Mouse (Mus musculus) forebrain, embryonic 13.5 days (tissue): ENCODE data around the gene Rgcc. TPM values are rescaled to one million over a fixed set of nuclear protein-coding genes. Genes with fewer than 3 reads are reported as not detected.

Experiments used
- ATAC-seq: fragments of 200-750 bp; cut with Nextera tagmentation; 2 replicates; pipeline ENCODE4 v1.8.0; 2017
- H3K27ac ChIP-seq: fragments of 300-500 bp; sonication (generic); 2 replicates; pipeline ENCODE4 v1.5.1; 2015; ENCODE audit warnings: inconsistent platforms, mild to moderate bottlenecking, moderate library complexity
- H3K27me3 ChIP-seq: fragments of 300-500 bp; sonication (generic); 2 replicates; pipeline ENCODE4 v1.6.1; 2015; ENCODE audit warnings: mild to moderate bottlenecking, inconsistent platforms
- H3K36me3 ChIP-seq: fragments of 300-500 bp; sonication (generic); 2 replicates; pipeline ENCODE4 v1.6.1; 2015; ENCODE audit warnings: mild to moderate bottlenecking, inconsistent platforms; ENCODE audit not compliant: poor library complexity, severe bottlenecking
- H3K4me1 ChIP-seq: fragments of 300-500 bp; sonication (generic); 2 replicates; pipeline ENCODE4 v1.6.1; 2015; ENCODE audit warnings: inconsistent platforms
- H3K4me2 ChIP-seq: fragments of 300-500 bp; sonication (generic); 2 replicates; pipeline ENCODE4 v1.6.1; 2015; ENCODE audit warnings: inconsistent platforms, mild to moderate bottlenecking, moderate library complexity
- H3K4me3 ChIP-seq: fragments of 300-500 bp; sonication (generic); 2 replicates; pipeline ENCODE4 v1.5.1; 2015; ENCODE audit warnings: mild to moderate bottlenecking, inconsistent platforms
- H3K9ac ChIP-seq: fragments of 300-500 bp; sonication (generic); 2 replicates; pipeline ENCODE4 v1.6.1; 2015; ENCODE audit warnings: mild to moderate bottlenecking, inconsistent platforms
- H3K9me3 ChIP-seq: fragments of 300-500 bp; sonication (generic); replicated peaks from 2 replicates; pipeline ENCODE4 v1.6.1; 2016; ENCODE audit warnings: inconsistent platforms
- WGBS: fragments of 180-500 bp; shearing (Covaris S2); methylation state at CpG from one replicate; pipeline ENCODE4 v1.1.7; 2015; 5-methylcytosine and 5-hydroxymethylcytosine counted together
- polyA plus RNA-seq: library from polyadenylated mRNA; unstranded; fragments of >200 nt; fragmentation: Nextera tagmentation; extraction: Ambion mirVana; gene quantifications from 2 replicates; pipeline ENCODE4 v1.2.1, GENCODE M21; 2015

Gene Rgcc
- polyA plus RNA-seq, 1 experiment from 2014 or later = 106 TPM

DNA sequence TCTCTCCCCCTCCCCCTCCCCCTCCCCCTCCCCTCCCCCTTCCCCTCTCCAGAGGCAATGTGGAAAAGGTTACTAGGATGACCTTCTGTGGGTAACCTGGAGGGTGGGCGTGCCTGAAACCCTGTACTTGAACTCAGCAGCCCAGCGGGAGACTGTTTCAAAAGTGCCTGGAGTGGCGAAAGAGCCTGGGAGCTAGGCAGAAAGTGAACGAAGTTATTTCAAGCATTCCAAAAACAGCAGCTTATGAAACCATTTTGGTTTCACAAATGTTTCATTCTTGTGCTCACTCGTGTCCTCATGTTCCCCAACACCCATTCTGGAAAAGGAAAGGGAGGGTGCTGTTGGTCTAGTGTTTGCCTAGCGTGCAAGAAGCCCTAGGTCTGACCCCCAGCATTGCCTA, 1.6 kb downstream of the Rgcc start:
- WGBS = 10% methylated on average over 6 of the region's 6 CpGs
- Histone ChIP-seq H3K36me3 (no peaks in the 10 kb centered on the region), H3K27ac (no peak overlapping the region), H3K9ac (peak overlapping the region; percentile 78), H3K4me2 (peak overlapping the region; percentile 97), H3K4me3 (peak overlapping the region; percentile 56), H3K27me3 (no peaks in the 10 kb centered on the region), H3K4me1 (peaks cover 50% of the 10 kb centered on the region), H3K9me3 (no peaks in the 10 kb centered on the region)
- ATAC-seq = no peak

DNA sequence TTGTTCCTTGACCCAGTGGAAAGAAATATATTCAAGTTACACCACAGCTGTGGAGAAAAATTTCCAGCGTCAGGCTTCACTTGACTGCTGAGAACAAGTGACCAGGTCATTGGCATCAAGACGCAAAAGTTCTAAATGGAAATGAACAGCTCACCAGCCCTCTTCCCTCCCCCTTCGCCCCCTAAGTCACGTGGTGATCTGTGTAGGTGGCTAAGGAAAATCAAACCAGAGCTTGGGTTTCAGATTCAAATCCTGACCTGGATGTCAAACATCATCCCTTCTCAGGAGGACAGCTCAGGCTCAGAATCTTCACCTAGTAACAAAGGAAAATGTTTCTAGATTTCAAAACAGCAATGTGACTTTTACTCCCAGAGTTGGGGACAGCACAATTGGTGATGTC, 2.2 kb downstream of the Rgcc start:
- Histone ChIP-seq H3K4me2 (peak overlapping the region; percentile 52), H3K9me3 (no peaks in the 10 kb centered on the region), H3K27me3 (no peaks in the 10 kb centered on the region), H3K9ac (peak overlapping the region; percentile 36; the same call in 1 of the 2 replicates), H3K4me1 (peaks cover 50% of the 10 kb centered on the region), H3K36me3 (no peaks in the 10 kb centered on the region), H3K27ac (no peak overlapping the region), H3K4me3 (peak overlapping the region; percentile 26)
- 51% methylated on average over 4 of the region's 4 CpGs for WGBS
- ATAC-seq = no peak

DNA sequence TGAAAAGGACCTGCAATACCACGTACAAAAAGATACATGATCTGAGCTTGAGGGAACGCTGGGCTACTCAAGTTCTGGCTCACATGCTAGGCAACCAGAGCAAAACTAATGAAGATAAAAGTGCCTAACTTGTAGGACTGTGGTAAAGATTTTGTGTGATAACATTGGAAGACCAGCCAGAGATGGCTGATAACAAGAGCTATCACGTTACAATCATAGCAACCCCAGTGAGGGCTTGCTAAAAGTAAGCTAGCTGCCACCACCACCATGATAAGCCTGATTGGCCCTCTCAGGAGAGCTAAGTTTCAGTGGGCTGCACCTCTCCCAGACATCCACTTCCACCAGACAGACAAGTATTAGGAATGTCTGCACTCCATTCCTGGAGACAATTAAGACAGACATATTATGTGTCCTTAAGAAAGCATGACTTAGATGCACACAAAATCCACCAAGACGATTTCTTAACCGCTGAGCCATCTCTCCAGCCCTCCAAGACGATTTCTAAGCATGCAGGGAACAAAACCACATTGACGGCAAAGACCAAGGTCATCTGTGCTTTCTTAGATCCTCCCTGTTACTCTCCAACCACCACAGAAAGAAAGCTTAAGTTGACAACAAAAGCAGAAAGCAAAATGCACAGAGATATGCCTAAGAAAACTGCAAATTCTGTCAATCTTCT, 3.0 kb downstream of the Rgcc start:
- Histone ChIP-seq H3K4me1 (peaks cover 56% of the 10 kb centered on the region), H3K9me3 (no peaks in the 10 kb centered on the region), H3K27ac (0 out of 2 replicates have a peak overlapping the region, but pooled peaks have one; percentile 10), H3K36me3 (no peaks in the 10 kb centered on the region), H3K4me3 (peak overlapping the region; percentile 26), H3K4me2 (peak overlapping the region; percentile 52), H3K9ac (peak overlapping the region; percentile 36), H3K27me3 (no peaks in the 10 kb centered on the region)
- ATAC-seq = no peak
- 67% methylated on average over 7 of the region's 7 CpGs for WGBS

DNA sequence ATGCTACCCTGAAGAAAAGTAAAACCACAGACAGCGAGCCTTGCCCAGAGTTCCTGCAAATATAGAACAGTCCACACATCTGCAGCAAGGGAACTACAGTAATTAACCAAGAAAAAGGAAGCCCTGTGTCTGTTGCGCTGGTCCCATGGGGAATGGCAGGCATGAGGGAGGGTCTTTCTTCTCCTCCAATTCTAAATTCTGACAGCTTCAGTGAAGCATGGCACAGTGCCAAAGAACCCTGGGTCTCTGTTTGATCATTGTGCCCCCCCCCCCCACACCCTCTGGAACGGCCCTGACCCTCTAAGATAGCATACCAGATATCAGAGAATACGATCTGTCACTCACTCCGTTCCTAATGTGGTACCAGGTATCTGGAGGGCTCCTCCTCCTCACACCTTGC, 4.6 kb downstream of the Rgcc start:
- Histone ChIP-seq H3K9ac (no peak overlapping the region), H3K27me3 (no peaks in the 10 kb centered on the region), H3K9me3 (no peaks in the 10 kb centered on the region), H3K36me3 (no peaks in the 10 kb centered on the region), H3K4me1 (peaks cover 72% of the 10 kb centered on the region), H3K4me3 (peak overlapping the region; percentile 12; the same call in 1 of the 2 replicates), H3K4me2 (peak overlapping the region; percentile 52), H3K27ac (peak overlapping the region; percentile 51; the same call in 1 of the 2 replicates)
- no peak for ATAC-seq
- 28% methylated on average over 5 of the region's 5 CpGs for WGBS

DNA sequence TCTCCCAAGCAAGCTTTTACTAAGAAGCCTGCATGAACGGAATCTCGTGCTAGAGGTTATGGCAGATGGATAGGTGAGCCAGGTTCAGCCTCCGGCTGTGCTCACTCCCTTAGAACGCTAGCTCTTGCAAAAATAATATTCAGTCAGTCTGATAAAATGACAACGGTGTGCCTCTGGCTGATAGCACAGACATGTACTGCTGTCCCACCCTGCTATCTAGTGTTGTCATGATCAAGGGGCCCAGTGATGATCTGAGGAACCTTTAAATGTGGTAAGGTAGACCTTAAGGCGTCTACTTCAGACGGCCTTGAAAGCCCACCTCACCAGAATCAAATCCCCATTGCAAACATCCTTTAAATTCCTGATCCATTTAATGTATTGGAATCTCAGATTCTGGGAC, 5.2 kb downstream of the Rgcc start:
- Histone ChIP-seq H3K4me1 (peaks cover 72% of the 10 kb centered on the region), H3K9me3 (no peaks in the 10 kb centered on the region), H3K4me2 (peak overlapping the region; percentile 29), H3K27ac (no peak overlapping the region), H3K27me3 (no peaks in the 10 kb centered on the region), H3K9ac (no peak overlapping the region), H3K4me3 (no peak overlapping the region), H3K36me3 (no peaks in the 10 kb centered on the region)
- no peak for ATAC-seq
- WGBS = 80% methylated on average over 7 of the region's 7 CpGs

DNA sequence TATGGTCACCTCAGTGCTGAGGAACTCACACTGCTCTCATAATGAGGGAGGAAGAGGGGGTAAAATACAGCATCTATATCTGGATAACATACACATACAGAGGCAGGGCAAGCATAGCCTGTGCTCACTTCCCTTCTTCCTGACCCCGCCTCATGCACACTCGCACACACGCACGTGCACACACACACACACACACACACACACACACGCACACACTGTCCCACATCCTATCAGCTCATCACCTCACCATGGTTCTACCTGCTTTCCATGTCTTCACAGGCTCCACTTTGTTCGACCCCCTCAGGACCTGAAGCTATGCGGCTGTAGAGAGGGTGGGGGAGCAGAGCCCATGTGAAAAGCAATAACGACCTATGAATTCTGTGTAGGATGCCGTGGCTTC, 5.9 kb downstream of the Rgcc start:
- H3K27me3 ChIP-seq = no peaks in the 10 kb centered on the region
- no peak overlapping the region for H3K27ac ChIP-seq
- ATAC-seq = no peak
- peaks cover 74% of the 10 kb centered on the region for H3K4me1 ChIP-seq
- WGBS = 83% methylated on average over 9 of the region's 9 CpGs
- H3K9ac ChIP-seq = no peak overlapping the region
- H3K9me3 ChIP-seq = no peaks in the 10 kb centered on the region
- H3K4me3 ChIP-seq = no peak overlapping the region
- H3K36me3 ChIP-seq = no peaks in the 10 kb centered on the region
- peak overlapping the region; percentile 29; the same call in 1 of the 2 replicates for H3K4me2 ChIP-seq

DNA sequence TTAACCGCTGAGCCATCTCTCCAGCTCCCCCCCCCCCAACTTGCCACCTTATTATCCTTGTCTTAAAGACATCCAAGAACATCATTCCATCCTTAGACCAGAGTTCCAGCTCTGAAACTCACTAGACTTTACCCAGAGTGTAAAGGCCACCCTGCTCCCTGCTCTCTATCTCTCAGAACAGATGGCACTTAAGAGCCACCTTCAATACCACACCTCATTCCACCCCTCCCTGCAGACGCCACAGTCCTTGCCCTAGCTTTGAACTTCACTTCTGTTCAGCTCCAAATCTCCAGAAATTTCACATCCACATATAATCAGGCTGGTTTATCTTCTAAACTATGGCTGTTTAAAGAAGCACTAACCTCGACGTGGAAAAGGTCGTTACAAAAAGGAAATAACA, 6.5 kb downstream of the Rgcc start:
- 71% methylated on average over 5 of the region's 5 CpGs for WGBS
- Histone ChIP-seq H3K27me3 (no peaks in the 10 kb centered on the region), H3K9ac (no peak overlapping the region), H3K4me3 (no peak overlapping the region), H3K27ac (no peak overlapping the region), H3K9me3 (no peaks in the 10 kb centered on the region), H3K4me2 (no peak overlapping the region), H3K4me1 (peaks cover 74% of the 10 kb centered on the region), H3K36me3 (no peaks in the 10 kb centered on the region)
- no peak for ATAC-seq

DNA sequence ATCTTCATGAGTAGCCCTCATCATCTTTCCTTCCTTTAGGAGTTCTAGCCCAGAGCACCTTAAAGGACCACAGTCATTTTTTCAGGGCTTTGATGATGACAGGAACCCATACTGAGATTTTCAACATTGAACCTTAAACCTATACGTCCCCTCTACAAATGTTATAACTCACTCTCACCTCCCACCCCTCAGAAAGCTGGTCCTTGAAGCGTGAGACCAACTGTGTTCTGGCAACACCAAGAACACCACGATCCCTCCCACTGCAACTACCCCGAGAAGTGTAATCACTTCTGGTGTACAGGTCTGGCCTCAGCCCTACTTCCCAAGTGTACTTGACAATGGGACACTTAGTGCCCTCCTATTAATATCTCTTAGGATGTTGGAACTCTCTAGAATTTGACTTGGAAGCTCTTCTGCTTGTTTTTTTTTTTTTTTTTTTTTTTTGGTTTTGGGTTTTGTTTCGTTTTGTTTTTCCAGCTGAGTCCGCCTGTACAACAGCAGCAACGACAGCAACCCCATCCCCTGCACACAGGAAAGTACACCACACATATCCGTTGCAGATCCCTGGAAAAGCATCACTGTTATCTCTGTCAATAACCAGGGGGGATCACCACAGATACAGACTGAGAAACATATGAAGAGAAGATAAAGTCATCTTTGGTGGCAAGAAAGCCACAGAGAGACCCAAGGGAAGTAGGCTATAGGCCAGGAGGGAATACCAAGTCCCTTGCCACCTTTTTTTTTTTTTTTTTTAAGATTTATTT, 7.2 kb downstream of the Rgcc start:
- H3K9me3 ChIP-seq = no peaks in the 10 kb centered on the region
- no peak overlapping the region for H3K27ac ChIP-seq
- no peak overlapping the region for H3K9ac ChIP-seq
- ATAC-seq = no peak
- 0 out of 2 replicates have a peak overlapping the region, but pooled peaks have one; percentile 12 for H3K4me2 ChIP-seq
- peaks cover 80% of the 10 kb centered on the region for H3K4me1 ChIP-seq
- no peaks in the 10 kb centered on the region for H3K27me3 ChIP-seq
- H3K4me3 ChIP-seq = no peak overlapping the region
- no peaks in the 10 kb centered on the region for H3K36me3 ChIP-seq
- WGBS = 89% methylated on average over 8 of the region's 8 CpGs

DNA sequence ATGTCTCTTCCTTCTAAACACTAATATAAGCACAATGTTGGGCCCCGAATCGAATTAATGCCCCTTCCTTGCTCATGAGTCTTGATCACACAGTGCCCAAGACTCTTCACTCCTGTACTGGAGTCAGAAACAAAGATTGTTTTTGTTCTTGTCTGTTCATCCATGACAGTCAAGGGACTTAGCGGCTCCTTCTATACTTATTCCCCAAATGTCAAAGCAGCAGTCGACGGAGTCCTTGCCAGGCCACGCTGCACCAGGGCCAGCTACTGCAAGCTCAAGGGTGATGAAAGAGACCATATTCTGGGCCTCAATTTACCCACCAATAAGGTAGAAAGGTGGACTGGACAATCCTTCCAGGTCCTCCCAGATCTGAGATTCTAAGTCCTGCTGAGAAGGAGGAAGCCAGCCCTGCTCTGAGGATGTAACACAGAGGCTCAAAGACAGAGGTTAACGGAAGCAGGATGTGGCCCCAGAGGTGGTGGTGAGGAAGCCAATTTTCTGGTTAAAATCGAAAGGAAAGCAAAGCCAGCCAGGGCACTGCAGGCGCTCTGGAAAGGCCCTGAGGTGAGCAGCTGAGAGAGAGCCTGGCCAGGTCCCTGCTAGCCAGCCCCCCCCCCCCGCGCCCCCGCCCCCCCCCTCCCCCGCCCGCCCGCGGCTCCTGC, 8.2 kb downstream of the Rgcc start:
- peak overlapping the region; percentile 12; the same call in 1 of the 2 replicates for H3K4me2 ChIP-seq
- ATAC-seq = no peak

DNA sequence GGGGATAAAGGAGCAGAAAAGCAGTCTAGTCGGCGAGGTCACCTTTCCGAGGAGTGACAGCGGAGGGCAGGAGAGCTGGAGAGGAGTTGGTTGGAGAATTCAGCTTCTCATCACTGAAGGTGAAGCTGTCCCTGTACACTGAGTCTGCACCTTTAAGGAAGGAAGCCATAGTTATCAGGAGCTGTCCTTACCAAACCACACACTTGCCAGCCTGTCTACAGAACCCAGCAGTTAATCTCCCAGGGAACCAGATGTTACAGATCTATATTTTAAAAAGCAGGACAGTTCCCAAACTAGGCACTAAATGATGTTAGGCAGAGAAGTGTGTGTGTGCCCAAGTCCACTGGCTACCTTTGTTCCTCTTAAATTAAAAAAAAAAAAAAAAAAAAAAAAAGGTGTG, 9.8 kb downstream of the Rgcc start:
- no peak for ATAC-seq
- Histone ChIP-seq H3K4me1 (peaks cover 65% of the 10 kb centered on the region), H3K27ac (no peak overlapping the region), H3K9ac (no peak overlapping the region), H3K36me3 (peaks cover 10% of the 10 kb centered on the region), H3K4me2 (no peak overlapping the region), H3K27me3 (no peaks in the 10 kb centered on the region), H3K4me3 (no peak overlapping the region), H3K9me3 (no peaks in the 10 kb centered on the region)
- WGBS = 77% methylated on average over 4 of the region's 4 CpGs

More for the DNA sequence above, 8.2 kb downstream of the Rgcc start:
- peaks cover 3% of the 10 kb centered on the region for H3K36me3 ChIP-seq
- H3K4me1 ChIP-seq = peaks cover 77% of the 10 kb centered on the region
- WGBS = 29% methylated on average over 10 of the region's 16 CpGs
- H3K9me3 ChIP-seq = no peaks in the 10 kb centered on the region
- no peaks in the 10 kb centered on the region for H3K27me3 ChIP-seq
- H3K4me3 ChIP-seq = no peak overlapping the region
- H3K9ac ChIP-seq = no peak overlapping the region
- H3K27ac ChIP-seq = no peak overlapping the region

DNA sequence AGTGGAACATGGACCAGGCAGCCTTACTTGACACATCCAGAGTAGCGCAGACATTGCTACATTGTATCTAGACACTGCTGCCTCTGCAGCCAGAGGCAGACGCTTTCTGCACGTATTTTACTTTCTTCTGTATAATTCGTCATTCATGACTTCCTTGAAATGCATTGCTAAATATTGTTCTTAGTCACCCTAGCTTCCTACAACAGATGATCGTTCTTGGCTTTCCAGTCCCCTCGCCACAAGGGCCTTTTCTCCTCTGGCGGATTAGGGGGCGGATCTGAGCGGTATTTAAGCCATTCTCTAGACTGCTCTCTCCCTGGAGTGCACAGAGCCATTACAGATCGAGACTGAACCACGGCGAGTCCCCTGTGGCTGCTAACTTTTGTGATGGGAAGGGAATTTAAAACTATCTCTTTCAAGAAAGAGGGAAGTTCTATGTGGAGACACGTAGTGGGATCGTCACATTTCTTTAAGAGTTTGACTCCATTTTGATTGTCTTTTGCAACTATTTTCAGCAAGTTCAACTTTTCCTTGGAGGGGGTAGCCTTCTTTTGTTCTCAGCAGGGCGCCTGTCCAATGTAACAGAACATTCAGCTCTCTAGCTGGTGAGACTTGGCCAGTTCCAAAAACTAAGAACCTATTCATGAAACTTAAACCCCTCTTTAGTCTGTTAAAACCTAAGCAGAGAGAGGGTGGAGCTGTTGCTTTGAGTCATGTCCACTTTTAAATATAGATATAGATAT, 10.6 kb downstream of the Rgcc start:
- peak overlapping the region; percentile 26; the same call in 1 of the 2 replicates for H3K9ac ChIP-seq
- H3K27me3 ChIP-seq = no peaks in the 10 kb centered on the region
- WGBS = 6% methylated on average over 15 of the region's 15 CpGs
- peak; percentile 52; the same call in 1 of the 2 replicates for ATAC-seq
- peak overlapping the region; percentile 42 for H3K4me2 ChIP-seq
- H3K27ac ChIP-seq = peak overlapping the region; percentile 21; the same call in 1 of the 2 replicates
- peaks cover 10% of the 10 kb centered on the region for H3K36me3 ChIP-seq
- H3K9me3 ChIP-seq = no peaks in the 10 kb centered on the region
- H3K4me1 ChIP-seq = peaks cover 59% of the 10 kb centered on the region
- H3K4me3 ChIP-seq = no peak overlapping the region
